8 mouse cellular contexts compared by ENCODE assay signal in genomic region chr17:46161179-46161578, GRCm38 (mm10). TPM values are rescaled to one million over a fixed set of nuclear protein-coding genes. Genes with fewer than 3 reads are reported as not detected.
DNase-seq lines count a peak whose midpoint lies in the region; ATAC-seq and TF ChIP-seq lines count a peak whose summit lies in the region.

No protein-coding gene starts in this region.

- H3K4me1 ChIP-seq in megakaryocyte, embryonic 14.5 days: peaks cover 84% of the 10 kb centered on the region
- peaks cover 32% of the 10 kb centered on the region for H3K4me1 ChIP-seq in embryonic facial prominence, embryonic 10.5 days
- H3K4me1 ChIP-seq in hindbrain, postnatal 0 days (ENCODE audit: insufficient read depth, low read length): peaks cover 3% of the 10 kb centered on the region; the same call in 1 of the 2 replicates
- H3K4me1 ChIP-seq in midbrain, embryonic 13.5 days (replicated peaks): peaks cover 29% of the 10 kb centered on the region

- no peaks in the 10 kb centered on the region for H3K27me3 ChIP-seq in megakaryocyte, embryonic 14.5 days (replicated peaks)
- no peaks in the 10 kb centered on the region for H3K27me3 ChIP-seq in embryonic facial prominence, embryonic 10.5 days (replicated peaks; ENCODE audit: low read depth, poor library complexity, severe bottlenecking)
- no peaks in the 10 kb centered on the region for H3K27me3 ChIP-seq in hindbrain, postnatal 0 days (ENCODE audit: insufficient read depth, low read length)
- H3K27me3 ChIP-seq in midbrain, embryonic 13.5 days: no peaks in the 10 kb centered on the region

- under 1% methylated on average over 19 of the region's 19 CpGs for WGBS in embryonic facial prominence, embryonic 10.5 days
- under 1% methylated on average over 19 of the region's 19 CpGs for WGBS in hindbrain, postnatal 0 days
- WGBS in midbrain, embryonic 13.5 days: 0% methylated on average over 19 of the region's 19 CpGs

- no peaks in the 10 kb centered on the region for H3K9me3 ChIP-seq in megakaryocyte, embryonic 14.5 days
- no peaks in the 10 kb centered on the region for H3K9me3 ChIP-seq in embryonic facial prominence, embryonic 10.5 days
- H3K9me3 ChIP-seq in hindbrain, postnatal 0 days (ENCODE audit: low read length): no peaks in the 10 kb centered on the region
- no peaks in the 10 kb centered on the region for H3K9me3 ChIP-seq in midbrain, embryonic 13.5 days

- TF ChIP-seq CTCF in hindbrain, postnatal 0 days (IDR thresholded peaks at IDR 0.05; ENCODE audit: low read depth): no peak

- H3K9ac ChIP-seq in hindbrain, postnatal 0 days (replicated peaks; ENCODE audit: low read length): peak overlapping the region; percentile 80
- peak overlapping the region; percentile 83 for H3K9ac ChIP-seq in midbrain, embryonic 13.5 days (replicated peaks)

- H3K4me2 ChIP-seq in hindbrain, postnatal 0 days (ENCODE audit: low read depth, low read length): peak overlapping the region; percentile 64
- H3K4me2 ChIP-seq in midbrain, embryonic 13.5 days (replicated peaks): peak overlapping the region; percentile 66

- no peak; the same call in 1 of the 2 replicates for ATAC-seq in megakaryocyte, adult 5-6 weeks (ENCODE audit: poor library complexity, severe bottlenecking)
- peak; percentile 52 for ATAC-seq in hindbrain, postnatal 0 days
- ATAC-seq in midbrain, embryonic 13.5 days: peak; percentile 56
- no peak for ATAC-seq in megakaryocyte progenitor cell, adult 5-6 weeks (replicated peaks; ENCODE audit: poor library complexity)

- peak overlapping the region; percentile 95 for H3K4me3 ChIP-seq in megakaryocyte, embryonic 14.5 days (replicated peaks)
- peak overlapping the region; percentile 86 for H3K4me3 ChIP-seq in embryonic facial prominence, embryonic 10.5 days
- H3K4me3 ChIP-seq in hindbrain, postnatal 0 days (ENCODE audit: low read length): peak overlapping the region; percentile 89
- H3K4me3 ChIP-seq in midbrain, embryonic 13.5 days (replicated peaks): peak overlapping the region; percentile 76

- H3K27ac ChIP-seq in embryonic facial prominence, embryonic 10.5 days (replicated peaks): peak overlapping the region; percentile 91
- peak overlapping the region; percentile 80 for H3K27ac ChIP-seq in hindbrain, postnatal 0 days
- peak overlapping the region; percentile 64; the same call in 1 of the 2 replicates for H3K27ac ChIP-seq in midbrain, embryonic 13.5 days

- DNase-seq in embryonic facial prominence, embryonic 10.5 days (ENCODE audit: low spot score): no peak
- DNase-seq in hindbrain, postnatal 0 days (ENCODE audit: low spot score): peak; percentile 64
- DNase-seq in cerebellum, postnatal 10 days: no peak
- DNase-seq in thymus, postnatal 25 days: no peak

- peaks cover 44% of the 10 kb centered on the region for H3K36me3 ChIP-seq in megakaryocyte, embryonic 14.5 days (replicated peaks; ENCODE audit: low read length)
- peaks cover 37% of the 10 kb centered on the region for H3K36me3 ChIP-seq in embryonic facial prominence, embryonic 10.5 days (replicated peaks)
- H3K36me3 ChIP-seq in hindbrain, postnatal 0 days (ENCODE audit: insufficient read depth, low read length): peaks cover 20% of the 10 kb centered on the region
- peaks cover 26% of the 10 kb centered on the region for H3K36me3 ChIP-seq in midbrain, embryonic 13.5 days

RNA-seq across cellular contexts. Expression of gene Gtpbp2, which starts 0.3 kb away (rescaled TPM):
- polyA plus RNA-seq in megakaryocyte, embryonic 14.5 days (2012; ENCODE audit: insufficient read depth, low replicate concordance): 65.9 and 69.9 TPM in 2 replicates
- 29.3 and 30.2 TPM in 2 replicates for total RNA-seq in megakaryocyte, adult 5-6 weeks (2015)
- 47.9 and 49.6 TPM in 2 replicates for total RNA-seq in megakaryocyte, adult 5-6 weeks (2017)
- polyA plus RNA-seq in embryonic facial prominence, embryonic 10.5 days (2016; fragmentation: Nextera tagmentation; extraction: Ambion mirVana): 33.8 and 34.9 TPM in 2 replicates
- total RNA-seq in hindbrain, postnatal 0 days (2014; rRNA removed): 68.0 and 94.8 TPM in 2 replicates
- 25.8 and 27.9 TPM in 2 replicates for polyA plus RNA-seq in hindbrain, postnatal 0 days (2015; fragmentation: Nextera tagmentation; extraction: Ambion mirVana)
- polyA plus RNA-seq in midbrain, embryonic 13.5 days (2015; fragmentation: Nextera tagmentation; extraction: Ambion mirVana): 38.7 and 40.8 TPM in 2 replicates
- 17.4 and 22.2 TPM in 2 replicates for total RNA-seq in megakaryocyte progenitor cell, adult 5-6 weeks (2015)
- total RNA-seq in megakaryocyte progenitor cell, adult 5-6 weeks (2017): 30.7 and 33.2 TPM in 2 replicates

RNA-seq across cellular contexts. Expression of gene Mad2l1bp, which starts 7.8 kb away (rescaled TPM):
- 8.8 and 18.5 TPM in 2 replicates for polyA plus RNA-seq in megakaryocyte, embryonic 14.5 days (2012; ENCODE audit: insufficient read depth, low replicate concordance)
- total RNA-seq in megakaryocyte, adult 5-6 weeks (2015): 20.5 and 20.6 TPM in 2 replicates
- total RNA-seq in megakaryocyte, adult 5-6 weeks (2017): 9.5 and 9.9 TPM in 2 replicates
- polyA plus RNA-seq in embryonic facial prominence, embryonic 10.5 days (2016; fragmentation: Nextera tagmentation; extraction: Ambion mirVana): 36.6 and 41.0 TPM in 2 replicates
- total RNA-seq in hindbrain, postnatal 0 days (2014; rRNA removed): 10.2 and 16.2 TPM in 2 replicates
- polyA plus RNA-seq in hindbrain, postnatal 0 days (2015; fragmentation: Nextera tagmentation; extraction: Ambion mirVana): 17.2 and 17.5 TPM in 2 replicates
- polyA plus RNA-seq in midbrain, embryonic 13.5 days (2015; fragmentation: Nextera tagmentation; extraction: Ambion mirVana): 24.3 and 29.6 TPM in 2 replicates
- total RNA-seq in megakaryocyte progenitor cell, adult 5-6 weeks (2015): 14.8 and 19.7 TPM in 2 replicates
- total RNA-seq in megakaryocyte progenitor cell, adult 5-6 weeks (2017): 4.8 and 6.5 TPM in 2 replicates

RNA-seq across cellular contexts. Expression of gene Rsph9, which starts 17.2 kb away (rescaled TPM):
- not detected in 2 replicates for polyA plus RNA-seq in megakaryocyte, embryonic 14.5 days (2012; ENCODE audit: insufficient read depth, low replicate concordance)
- not detected in 2 replicates for total RNA-seq in megakaryocyte, adult 5-6 weeks (2015)
- not detected in 2 replicates for total RNA-seq in megakaryocyte, adult 5-6 weeks (2017)
- 9.8 and 10.2 TPM in 2 replicates for polyA plus RNA-seq in embryonic facial prominence, embryonic 10.5 days (2016; fragmentation: Nextera tagmentation; extraction: Ambion mirVana)
- total RNA-seq in hindbrain, postnatal 0 days (2014; rRNA removed): 50.7 and 54.3 TPM in 2 replicates
- polyA plus RNA-seq in hindbrain, postnatal 0 days (2015; fragmentation: Nextera tagmentation; extraction: Ambion mirVana): 74.7 and 80.0 TPM in 2 replicates
- 25.5 and 26.9 TPM in 2 replicates for polyA plus RNA-seq in midbrain, embryonic 13.5 days (2015; fragmentation: Nextera tagmentation; extraction: Ambion mirVana)
- total RNA-seq in megakaryocyte progenitor cell, adult 5-6 weeks (2015): 1.4 TPM in 1 of 2 replicates, not detected in the other
- 1.4 TPM in 1 of 2 replicates, not detected in the other for total RNA-seq in megakaryocyte progenitor cell, adult 5-6 weeks (2017)

RNA-seq across cellular contexts. Expression of gene Polh, which starts 41.3 kb away (rescaled TPM):
- 0.35 and 1.6 TPM in 2 replicates for polyA plus RNA-seq in megakaryocyte, embryonic 14.5 days (2012; ENCODE audit: insufficient read depth, low replicate concordance)
- total RNA-seq in megakaryocyte, adult 5-6 weeks (2015): 14.2 and 18.2 TPM in 2 replicates
- total RNA-seq in megakaryocyte, adult 5-6 weeks (2017): 28.5 and 31.8 TPM in 2 replicates
- polyA plus RNA-seq in embryonic facial prominence, embryonic 10.5 days (2016; fragmentation: Nextera tagmentation; extraction: Ambion mirVana): 15.1 and 15.7 TPM in 2 replicates
- total RNA-seq in hindbrain, postnatal 0 days (2014; rRNA removed): 9.7 and 10.5 TPM in 2 replicates
- polyA plus RNA-seq in hindbrain, postnatal 0 days (2015; fragmentation: Nextera tagmentation; extraction: Ambion mirVana): 4.7 and 5.5 TPM in 2 replicates
- polyA plus RNA-seq in midbrain, embryonic 13.5 days (2015; fragmentation: Nextera tagmentation; extraction: Ambion mirVana): 9.4 and 10.1 TPM in 2 replicates
- 11.4 and 17.7 TPM in 2 replicates for total RNA-seq in megakaryocyte progenitor cell, adult 5-6 weeks (2015)
- total RNA-seq in megakaryocyte progenitor cell, adult 5-6 weeks (2017): 20.4 and 26.9 TPM in 2 replicates

RNA-seq across cellular contexts. Expression of gene Xpo5, which starts 41.4 kb away (rescaled TPM):
- polyA plus RNA-seq in megakaryocyte, embryonic 14.5 days (2012; ENCODE audit: insufficient read depth, low replicate concordance): 2.1 and 4.5 TPM in 2 replicates
- 16.8 and 21.0 TPM in 2 replicates for total RNA-seq in megakaryocyte, adult 5-6 weeks (2015)
- total RNA-seq in megakaryocyte, adult 5-6 weeks (2017): 25.1 and 26.6 TPM in 2 replicates
- 72.7 and 77.6 TPM in 2 replicates for polyA plus RNA-seq in embryonic facial prominence, embryonic 10.5 days (2016; fragmentation: Nextera tagmentation; extraction: Ambion mirVana)
- 54.5 and 56.9 TPM in 2 replicates for total RNA-seq in hindbrain, postnatal 0 days (2014; rRNA removed)
- polyA plus RNA-seq in hindbrain, postnatal 0 days (2015; fragmentation: Nextera tagmentation; extraction: Ambion mirVana): 23.8 and 23.9 TPM in 2 replicates
- 46.4 and 46.8 TPM in 2 replicates for polyA plus RNA-seq in midbrain, embryonic 13.5 days (2015; fragmentation: Nextera tagmentation; extraction: Ambion mirVana)
- 48.8 and 55.9 TPM in 2 replicates for total RNA-seq in megakaryocyte progenitor cell, adult 5-6 weeks (2015)
- total RNA-seq in megakaryocyte progenitor cell, adult 5-6 weeks (2017): 70.3 and 72.0 TPM in 2 replicates

Comparison
In these comparisons a context has a peak if more than half of its experiments do, and no peak if none do; other contexts are left out.
1. ATAC-seq: peak in hindbrain, postnatal 0 days (single experiment) and midbrain, embryonic 13.5 days (single experiment); none in megakaryocyte, adult 5-6 weeks (single experiment) and megakaryocyte progenitor cell, adult 5-6 weeks (single experiment).
2. Peak in every context shown above with its lines, with median percentiles within 50 percentile points of each other: H3K4me3 ChIP-seq and H3K27ac ChIP-seq.